Mouse (Mus musculus): Measurements from ENCODE around the gene Gata2.

DNA sequence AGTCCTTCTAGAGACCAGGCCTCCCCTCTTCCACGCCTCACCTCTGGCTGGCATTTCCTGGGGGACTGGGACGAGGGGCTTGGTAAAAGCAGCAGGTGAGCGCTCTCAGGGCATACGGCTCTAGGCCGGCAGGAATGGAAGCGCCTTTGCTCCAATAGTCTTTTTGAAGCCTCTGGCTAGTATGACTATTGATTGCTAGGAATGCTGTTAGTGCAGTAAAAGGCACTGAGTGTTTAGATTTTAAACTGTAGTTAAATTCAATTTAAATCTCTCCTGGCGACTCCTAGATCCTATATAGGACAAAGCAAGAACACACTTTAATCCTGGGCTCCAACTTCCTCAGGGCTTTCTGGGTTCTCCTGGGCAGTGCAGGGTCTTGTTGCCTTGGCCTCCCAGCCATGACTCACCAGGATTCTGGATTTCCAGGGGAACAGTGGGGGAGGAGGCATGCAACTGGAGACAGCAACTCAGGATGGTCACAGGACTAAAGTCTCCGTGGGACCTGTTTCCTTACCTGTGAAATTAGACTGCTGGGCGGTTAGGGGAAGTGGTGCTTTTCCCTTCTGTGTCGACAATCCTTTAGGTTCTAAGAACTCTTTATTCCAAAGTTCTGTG is 10.2 kb downstream of the Gata2 start:
- TF ChIP-seq CTCF (IDR thresholded peaks at IDR 0.05; ENCODE audit: extremely low read depth, insufficient read length, insufficient replicate concordance, low read depth, low read length) = no peak
- TF ChIP-seq POLR2A (IDR thresholded peaks at IDR 0.05; ENCODE audit: low read depth, low read length) = no peak

All from small intestine, adult 2 months (tissue).